Comparison of ENCODE assay signal across 9 mouse cellular contexts in the genomic region with DNA sequence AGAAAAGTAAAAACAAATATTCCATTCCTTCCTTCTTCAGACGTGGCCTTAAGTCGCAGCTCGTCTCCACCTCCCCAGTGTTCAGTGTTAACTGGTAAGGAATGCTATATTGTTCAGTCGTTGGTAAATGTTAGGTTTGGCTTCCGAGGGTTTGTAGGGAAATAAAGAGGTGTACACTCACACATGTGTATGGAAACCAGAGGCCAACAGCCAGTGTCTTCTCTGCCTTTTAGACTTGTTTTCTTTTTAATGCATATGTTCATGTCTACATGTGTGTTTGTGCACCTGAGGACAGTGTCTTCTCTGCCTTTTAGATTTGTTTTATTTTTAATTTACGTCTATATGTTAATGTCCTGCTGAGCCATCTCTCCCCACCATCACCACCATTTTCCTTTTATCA. TPM values are rescaled to one million over a fixed set of nuclear protein-coding genes. Genes with fewer than 3 reads are reported as not detected.
DNase-seq lines count a peak whose midpoint lies in the region; ATAC-seq and TF ChIP-seq lines count a peak whose summit lies in the region.
"Had no signal": no experiment of that assay in that cellular context is flagged by ENCODE, and none has a peak within 500 bp of the region (broad histone marks: within the 10 kb centered on the region; RNA-seq: fewer than 3 reads in every experiment).

No protein-coding gene starts in this region.

- peaks cover 19% of the 10 kb centered on the region for H3K4me1 ChIP-seq in kidney, embryonic 16.5 days (ENCODE audit: insufficient read depth, low read length)
- no peaks in the 10 kb centered on the region for H3K4me1 ChIP-seq in embryonic facial prominence, embryonic 11.5 days (ENCODE audit: control insufficient read depth, insufficient read depth, low read length)
- no peaks in the 10 kb centered on the region for H3K4me1 ChIP-seq in forebrain, postnatal 0 days (ENCODE audit: insufficient read depth)
- peaks cover 18% of the 10 kb centered on the region for H3K4me1 ChIP-seq in midbrain, embryonic 14.5 days (ENCODE audit: control insufficient read depth, insufficient read depth, low read length)

- H3K4me2 ChIP-seq in kidney, embryonic 16.5 days (replicated peaks; ENCODE audit: low read depth, low read length) = no peak overlapping the region
- H3K4me2 ChIP-seq in embryonic facial prominence, embryonic 11.5 days (ENCODE audit: low read depth, low read length) = no peak overlapping the region
- H3K4me2 ChIP-seq in forebrain, postnatal 0 days (ENCODE audit: low read depth) = no peak overlapping the region
- H3K4me2 ChIP-seq in midbrain, embryonic 14.5 days (ENCODE audit: low read length) = no peak overlapping the region

- peak overlapping the region; percentile 27; the same call in 1 of the 2 replicates for H3K27ac ChIP-seq in kidney, embryonic 16.5 days (ENCODE audit: low read length)
- peak overlapping the region; percentile 82 for H3K27ac ChIP-seq in embryonic facial prominence, embryonic 11.5 days (replicated peaks; ENCODE audit: low read depth, low read length)
- peak overlapping the region; percentile 67; the same call in 1 of the 2 replicates for H3K27ac ChIP-seq in forebrain, postnatal 0 days (ENCODE audit: low read depth, low read length)
- peak overlapping the region; percentile 87 for H3K27ac ChIP-seq in midbrain, embryonic 14.5 days (replicated peaks; ENCODE audit: low read depth, low read length)

- H3K27me3 ChIP-seq in kidney, embryonic 16.5 days (ENCODE audit: insufficient read depth, low read length) = no peaks in the 10 kb centered on the region
- no peaks in the 10 kb centered on the region for H3K27me3 ChIP-seq in embryonic facial prominence, embryonic 11.5 days (ENCODE audit: control insufficient read depth, insufficient read depth, low read length)
- no peaks in the 10 kb centered on the region for H3K27me3 ChIP-seq in forebrain, postnatal 0 days (ENCODE audit: insufficient read depth, low read length)
- H3K27me3 ChIP-seq in midbrain, embryonic 14.5 days (ENCODE audit: control insufficient read depth, insufficient read depth, low read length) = no peaks in the 10 kb centered on the region

- WGBS in kidney, embryonic 16.5 days = 54% methylated on average over 6 of the region's 6 CpGs
- WGBS in embryonic facial prominence, embryonic 11.5 days = 32% methylated on average over 6 of the region's 6 CpGs
- 13% methylated on average over 6 of the region's 6 CpGs for WGBS in forebrain, postnatal 0 days
- WGBS in midbrain, embryonic 14.5 days = 6% methylated on average over 6 of the region's 6 CpGs

- H3K36me3 ChIP-seq in kidney, embryonic 16.5 days (ENCODE audit: insufficient read depth, low read length) = no peaks in the 10 kb centered on the region
- no peaks in the 10 kb centered on the region for H3K36me3 ChIP-seq in embryonic facial prominence, embryonic 11.5 days (replicated peaks; ENCODE audit: control insufficient read depth, insufficient read depth, low read depth, low read length)
- H3K36me3 ChIP-seq in forebrain, postnatal 0 days (ENCODE audit: insufficient read depth) = no peaks in the 10 kb centered on the region
- no peaks in the 10 kb centered on the region for H3K36me3 ChIP-seq in midbrain, embryonic 14.5 days (ENCODE audit: control insufficient read depth, insufficient read depth, low read length)

- no peak for ATAC-seq in kidney, embryonic 16.5 days (ENCODE audit: low FRiP score, low TSS enrichment)
- ATAC-seq in embryonic facial prominence, embryonic 11.5 days (replicated peaks; ENCODE audit: insufficient number of reproducible peaks, low FRiP score, low TSS enrichment, low read depth) = no peak
- ATAC-seq in forebrain, postnatal 0 days = no peak
- ATAC-seq in midbrain, embryonic 14.5 days (ENCODE audit: low FRiP score, low TSS enrichment) = no peak
- ATAC-seq in activated CD4-positive, CD25-positive, alpha-beta regulatory T cell, adult 4 months = no peak

- H3K9ac ChIP-seq in kidney, embryonic 16.5 days (replicated peaks; ENCODE audit: low read length) = no peak overlapping the region
- no peak overlapping the region for H3K9ac ChIP-seq in embryonic facial prominence, embryonic 11.5 days (replicated peaks; ENCODE audit: low read length)
- H3K9ac ChIP-seq in forebrain, postnatal 0 days = no peak overlapping the region
- no peak overlapping the region; the same call in 1 of the 2 replicates for H3K9ac ChIP-seq in midbrain, embryonic 14.5 days (replicated peaks; ENCODE audit: low read length)

- no peaks in the 10 kb centered on the region for H3K9me3 ChIP-seq in kidney, embryonic 16.5 days (ENCODE audit: low read length)
- H3K9me3 ChIP-seq in embryonic facial prominence, embryonic 11.5 days (replicated peaks; ENCODE audit: control insufficient read depth, low read length) = no peaks in the 10 kb centered on the region
- H3K9me3 ChIP-seq in forebrain, postnatal 0 days (ENCODE audit: low read length) = no peaks in the 10 kb centered on the region
- H3K9me3 ChIP-seq in midbrain, embryonic 14.5 days (ENCODE audit: control insufficient read depth, low read length) = no peaks in the 10 kb centered on the region

- DNase-seq in kidney, postnatal 25 days = no peak
- no peak for DNase-seq in embryonic facial prominence, embryonic 11.5 days (ENCODE audit: low spot score)
- no peak for DNase-seq in forebrain, postnatal 0 days
- DNase-seq in midbrain, embryonic 14.5 days = no peak
- no peak for DNase-seq in adrenal gland, postnatal 14 days
- no peak for DNase-seq in natural killer cell, adult 2 months (ENCODE audit: low spot score in 2 of 2)
- DNase-seq: cerebellum, postnatal 36 days had no signal

- H3K4me3 ChIP-seq in kidney, embryonic 16.5 days (ENCODE audit: low read length) = no peak overlapping the region
- no peak overlapping the region for H3K4me3 ChIP-seq in embryonic facial prominence, embryonic 11.5 days (ENCODE audit: low read depth, low read length)
- no peak overlapping the region for H3K4me3 ChIP-seq in forebrain, postnatal 0 days (ENCODE audit: low read depth, low read length)
- no peak overlapping the region for H3K4me3 ChIP-seq in midbrain, embryonic 14.5 days (replicated peaks; ENCODE audit: low read depth, low read length)

- no peak for TF ChIP-seq CTCF in forebrain, postnatal 0 days (IDR thresholded peaks at IDR 0.05; ENCODE audit: low read depth)

RNA-seq across cellular contexts. Expression of a gene that starts 29.1 kb away (rescaled TPM):
- 3.6 and 4.4 TPM in 2 replicates for polyA plus RNA-seq in kidney, embryonic 16.5 days (2015; fragmentation: Nextera tagmentation; extraction: Ambion mirVana)
- polyA plus RNA-seq in embryonic facial prominence, embryonic 11.5 days (2014; fragmentation: Nextera tagmentation; extraction: Ambion mirVana) = 2.9 and 3.4 TPM in 2 replicates
- total RNA-seq in forebrain, postnatal 0 days (2014; rRNA removed) = 13.8 and 19.0 TPM in 2 replicates
- 3.2 and 5.0 TPM in 2 replicates for polyA plus RNA-seq in forebrain, postnatal 0 days (2015; fragmentation: Nextera tagmentation; extraction: Ambion mirVana)
- polyA plus RNA-seq in midbrain, embryonic 14.5 days (2014; fragmentation: Nextera tagmentation; extraction: Ambion mirVana) = 4.2 and 4.6 TPM in 2 replicates
- polyA plus RNA-seq in activated CD4-positive, CD25-positive, alpha-beta regulatory T cell, adult 4 months (2017; shearing (Covaris generic)) = 10 to 100 TPM in 1 of 2 experiments, 1 to 10 TPM in 1; 9.4 to 13.3 TPM
- 20.2 and 26.4 TPM in 2 replicates for total RNA-seq in adrenal gland, postnatal 14 days (2021)

Comparison
In these comparisons a context has a peak if more than half of its experiments do, and no peak if none do; other contexts are left out.
1. H3K27ac ChIP-seq: peak in every context shown above with its lines; median percentile 87 in midbrain, embryonic 14.5 days; 82 in embryonic facial prominence, embryonic 11.5 days; 67 in forebrain, postnatal 0 days; 27 in kidney, embryonic 16.5 days.